Mouse (Mus musculus) lung, embryonic 16.5 days (tissue): ENCODE measurements at regions not wholly inside any gene's neighbourhood (a gene's known extent, or its start where the extent isn't known, plus 50 kb on each side); places are given as distances from the start of the nearest gene placed in this dataset.

Experiments
- ATAC-seq: fragments of 200-750 bp; cut with Nextera tagmentation; 2 replicates; pipeline ENCODE4 v1.8.0; 2017; ENCODE audit warnings: low read depth, mild to moderate bottlenecking, moderate library complexity
- H3K27ac ChIP-seq: fragments of 300-500 bp; sonication (generic); 2 replicates; pipeline ENCODE4 v1.5.1; 2014; ENCODE audit warnings: mild to moderate bottlenecking, control low read depth, low read length
- H3K27me3 ChIP-seq: fragments of 300-500 bp; sonication (generic); 2 replicates; pipeline ENCODE4 v1.6.1; 2014; ENCODE audit warnings: low read depth, low read length, mixed read lengths; ENCODE audit not compliant: control insufficient read depth, insufficient read depth
- H3K36me3 ChIP-seq: fragments of 300-500 bp; sonication (generic); 2 replicates; pipeline ENCODE4 v1.6.1; 2014; ENCODE audit warnings: low read length; ENCODE audit not compliant: control insufficient read depth, insufficient read depth
- H3K4me1 ChIP-seq: fragments of 300-500 bp; sonication (generic); replicated peaks from 2 replicates; pipeline ENCODE4 v1.6.1; 2014; ENCODE audit warnings: low read length, mixed read lengths; ENCODE audit not compliant: control insufficient read depth, insufficient read depth
- H3K4me2 ChIP-seq: fragments of 300-500 bp; sonication (generic); 2 replicates; pipeline ENCODE4 v1.6.1; 2014; ENCODE audit warnings: low read depth, low read length, control low read depth
- H3K4me3 ChIP-seq: fragments of 300-500 bp; sonication (generic); 2 replicates; pipeline ENCODE4 v1.5.1; 2014; ENCODE audit warnings: mild to moderate bottlenecking, low read length, control low read depth
- H3K9ac ChIP-seq: fragments of 300-500 bp; sonication (generic); 2 replicates; pipeline ENCODE4 v1.6.1; 2014; ENCODE audit warnings: low read length, control low read depth
- H3K9me3 ChIP-seq: fragments of 300-500 bp; sonication (generic); 2 replicates; pipeline ENCODE4 v1.6.1; 2016; ENCODE audit warnings: low read length; ENCODE audit not compliant: control insufficient read depth
- WGBS: fragments of 180-500 bp; shearing (Covaris S2); extraction: QIAGEN DNeasy Blood & Tissue Kit; methylation state at CpG from one replicate; pipeline ENCODE4 v1.1.7; 2014; 5-methylcytosine and 5-hydroxymethylcytosine counted together

DNA sequence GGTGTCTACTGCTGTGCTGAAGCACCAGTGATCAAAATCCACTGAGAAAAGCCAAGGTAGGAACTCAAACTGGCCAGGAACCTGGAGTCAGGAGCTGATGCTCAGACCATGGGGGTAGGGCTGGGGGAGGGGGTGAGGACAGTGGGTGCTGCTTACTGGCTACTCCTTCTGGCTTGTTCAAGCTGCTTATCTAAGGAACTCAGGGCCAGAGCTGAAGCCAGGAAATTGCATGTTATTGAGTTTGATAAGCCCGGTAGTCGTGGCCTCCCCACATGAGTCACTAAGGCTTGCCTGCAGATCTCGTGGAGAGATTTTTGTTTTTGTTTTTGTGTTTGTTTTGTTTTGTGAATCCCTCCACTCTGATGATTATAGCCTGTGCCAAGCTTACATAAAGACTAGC, 65.9 kb downstream of the Tmem215 start:
- Histone ChIP-seq H3K9me3 (no peaks in the 10 kb centered on the region), H3K27ac (no peak overlapping the region), H3K4me3 (no peak overlapping the region), H3K9ac (no peak overlapping the region), H3K4me2 (no peak overlapping the region), H3K36me3 (no peaks in the 10 kb centered on the region), H3K4me1 (no peaks in the 10 kb centered on the region), H3K27me3 (no peaks in the 10 kb centered on the region)
- no peak for ATAC-seq
- 53% methylated on average over 3 of the region's 3 CpGs for WGBS

DNA sequence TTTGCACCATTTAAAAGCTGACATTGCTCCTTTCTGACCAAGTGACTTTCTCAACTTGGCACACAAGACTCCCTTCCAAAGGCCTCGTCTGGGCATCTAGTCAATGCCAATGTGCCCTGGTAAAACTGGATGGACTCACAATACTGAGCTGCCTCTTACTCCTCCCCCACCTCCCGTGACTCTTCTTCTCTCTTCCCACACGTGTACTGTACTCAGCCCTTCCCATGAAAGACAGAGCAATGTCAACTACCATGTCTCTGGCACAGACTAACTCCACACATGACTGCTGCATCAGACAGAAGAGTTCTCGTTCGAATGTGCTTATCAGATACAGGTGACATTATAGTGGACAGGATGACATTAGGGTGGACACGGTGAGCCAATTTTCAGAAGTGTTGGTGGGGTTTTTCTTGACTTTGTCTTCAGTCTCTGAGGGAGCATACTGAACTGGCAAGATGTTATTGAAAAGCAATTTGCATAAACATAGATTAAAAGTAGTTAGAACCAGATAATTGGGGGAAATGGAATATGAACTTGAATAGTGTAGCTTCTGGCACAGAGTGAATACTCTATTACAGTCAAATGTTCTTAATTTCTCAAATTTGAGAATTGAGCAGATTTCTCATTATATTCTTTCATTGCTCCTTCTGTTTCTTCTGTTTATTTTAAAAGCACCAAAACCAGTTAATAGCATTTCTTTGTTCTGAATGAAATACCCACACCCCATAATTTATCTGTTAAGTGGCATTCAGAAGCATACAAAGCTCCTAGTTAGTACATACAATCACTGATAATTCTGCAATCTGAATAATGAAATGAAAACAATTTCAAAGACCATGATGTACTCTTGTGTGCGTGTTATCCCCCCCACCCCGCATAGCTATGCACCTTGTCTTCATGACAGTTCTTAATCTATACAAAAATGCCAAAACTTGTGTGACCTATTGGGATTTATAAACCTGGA, 71.4 kb downstream of the Tmem215 start:
- WGBS = 57% methylated on average over 8 of the region's 8 CpGs
- Histone ChIP-seq H3K9me3 (no peaks in the 10 kb centered on the region), H3K4me3 (no peak overlapping the region), H3K4me2 (no peak overlapping the region), H3K9ac (no peak overlapping the region), H3K4me1 (peaks cover 8% of the 10 kb centered on the region), H3K27me3 (no peaks in the 10 kb centered on the region), H3K36me3 (no peaks in the 10 kb centered on the region), H3K27ac (no peak overlapping the region)
- ATAC-seq = 0 out of 2 replicates have a peak, but pooled peaks have one; percentile 15

DNA sequence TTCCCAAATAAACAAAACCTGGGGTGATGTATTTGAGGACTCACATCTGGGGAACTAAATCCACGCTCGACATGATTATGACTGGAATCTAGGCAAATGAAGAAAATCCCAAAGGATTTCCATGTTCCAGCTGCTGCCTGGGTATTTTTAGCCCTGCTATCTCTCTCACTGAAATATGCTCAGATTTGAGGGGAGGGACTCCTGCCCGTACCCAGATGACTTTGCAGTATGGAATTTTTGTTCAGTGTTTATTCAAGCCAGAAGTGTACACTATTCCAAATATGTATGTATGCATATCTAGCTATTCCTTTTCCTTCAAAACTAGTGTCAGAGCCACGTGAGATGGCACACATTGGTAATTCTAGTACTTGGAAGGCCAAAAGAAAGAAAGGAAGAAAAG, 72.1 kb downstream of the Tmem215 start:
- Histone ChIP-seq H3K4me3 (no peak overlapping the region), H3K4me1 (peaks cover 8% of the 10 kb centered on the region), H3K4me2 (no peak overlapping the region), H3K9ac (no peak overlapping the region), H3K9me3 (no peaks in the 10 kb centered on the region), H3K36me3 (no peaks in the 10 kb centered on the region), H3K27me3 (no peaks in the 10 kb centered on the region), H3K27ac (no peak overlapping the region)
- WGBS = 17% methylated on average over 4 of the region's 4 CpGs
- ATAC-seq = peak; percentile 83

DNA sequence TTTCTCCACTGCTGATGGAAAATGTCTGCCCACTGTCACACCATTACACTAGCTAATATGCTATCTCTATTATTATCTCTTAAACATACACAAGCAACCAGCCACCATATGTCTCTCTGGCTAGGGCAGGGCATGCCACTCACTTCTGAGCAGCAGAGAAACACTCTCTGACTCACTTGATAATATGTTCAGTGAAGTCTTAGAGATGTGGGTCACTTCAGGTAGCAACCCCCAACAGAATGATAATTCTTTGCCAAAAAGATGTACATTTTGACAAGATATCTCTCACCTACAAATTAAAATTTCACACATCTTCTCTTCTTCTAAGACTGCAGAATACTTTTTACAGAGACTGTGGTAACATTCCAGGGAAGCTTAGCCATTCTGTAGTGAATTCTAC, 72.8 kb downstream of the Tmem215 start:
- H3K4me1 ChIP-seq = peaks cover 8% of the 10 kb centered on the region
- ATAC-seq = no peak

DNA sequence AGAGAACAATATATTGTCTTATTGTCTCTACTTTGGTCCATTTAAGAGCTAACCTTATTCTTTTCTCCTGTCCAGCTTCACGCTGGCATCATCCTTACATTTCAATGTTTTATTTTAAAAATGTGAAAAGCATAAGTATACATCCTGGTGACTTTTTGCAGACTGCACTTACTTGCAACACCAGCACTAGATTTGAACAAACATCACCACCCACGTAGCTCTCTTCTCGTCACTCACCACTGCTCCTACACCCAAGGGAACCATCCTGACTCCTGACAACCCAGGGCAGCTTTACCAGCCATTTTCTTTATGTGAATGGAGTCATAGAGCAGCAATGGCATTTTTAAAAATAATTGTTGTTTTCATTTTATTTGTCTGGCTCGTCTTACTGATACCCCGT, 73.7 kb downstream of the Tmem215 start:
- H3K27me3 ChIP-seq = no peaks in the 10 kb centered on the region
- no peak overlapping the region for H3K27ac ChIP-seq
- ATAC-seq = no peak
- H3K36me3 ChIP-seq = no peaks in the 10 kb centered on the region
- no peak overlapping the region for H3K4me3 ChIP-seq
- H3K4me2 ChIP-seq = no peak overlapping the region
- no peak overlapping the region for H3K9ac ChIP-seq
- peaks cover 8% of the 10 kb centered on the region for H3K4me1 ChIP-seq
- H3K9me3 ChIP-seq = no peaks in the 10 kb centered on the region
- 53% methylated on average over 5 of the region's 5 CpGs for WGBS

More for the DNA sequence above, 72.8 kb downstream of the Tmem215 start:
- Histone ChIP-seq H3K27ac (peak overlapping the region; percentile 22; the same call in 1 of the 2 replicates), H3K9ac (no peak overlapping the region), H3K36me3 (no peaks in the 10 kb centered on the region), H3K4me2 (no peak overlapping the region), H3K9me3 (no peaks in the 10 kb centered on the region), H3K27me3 (no peaks in the 10 kb centered on the region), H3K4me3 (no peak overlapping the region)

DNA sequence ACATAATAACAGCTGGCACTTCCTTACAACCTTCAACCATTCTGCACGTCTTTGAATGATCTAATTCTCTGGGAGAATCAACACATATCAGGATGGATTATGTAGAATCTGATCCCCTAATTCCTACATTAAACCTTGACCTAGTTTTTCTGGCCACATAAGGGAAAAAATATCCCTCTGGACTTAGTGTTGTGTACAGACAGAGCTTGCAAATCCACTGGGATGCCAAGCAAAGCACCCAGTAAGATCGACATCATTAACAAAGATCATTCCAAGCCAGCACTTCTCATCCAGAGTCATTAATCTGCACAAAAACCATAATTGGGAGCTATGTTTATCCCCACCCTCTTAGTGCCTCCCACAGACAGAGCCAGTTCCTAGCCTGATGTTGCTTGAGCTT, 87.8 kb downstream of the Tmem215 start:
- Histone ChIP-seq H3K9me3 (no peaks in the 10 kb centered on the region), H3K4me3 (no peak overlapping the region), H3K4me2 (no peak overlapping the region), H3K4me1 (no peaks in the 10 kb centered on the region), H3K36me3 (no peaks in the 10 kb centered on the region), H3K27me3 (no peaks in the 10 kb centered on the region), H3K27ac (no peak overlapping the region), H3K9ac (no peak overlapping the region)
- 47% methylated on average over 2 of the region's 2 CpGs for WGBS
- ATAC-seq = no peak

DNA sequence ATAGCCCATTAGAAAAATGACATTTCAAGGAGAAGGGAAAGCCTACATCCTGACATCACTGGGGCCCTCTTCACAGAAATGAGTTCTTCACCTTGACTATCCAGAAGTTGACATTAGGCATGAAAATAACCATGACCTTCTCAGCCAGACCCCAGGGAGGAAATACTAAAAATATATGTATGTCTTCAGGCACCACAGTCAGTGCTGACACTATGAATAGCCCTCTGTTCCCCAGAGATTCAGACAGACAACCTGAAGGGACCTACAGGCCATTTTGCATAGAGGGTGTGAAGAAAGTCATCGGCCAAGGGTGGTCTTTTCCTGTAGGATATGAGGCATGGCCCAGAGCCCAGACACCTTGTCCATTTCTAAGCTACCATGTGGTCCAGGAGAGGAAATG, 101.3 kb downstream of the Tmem215 start:
- Histone ChIP-seq H3K36me3 (no peaks in the 10 kb centered on the region), H3K4me1 (no peaks in the 10 kb centered on the region), H3K4me3 (no peak overlapping the region), H3K27ac (no peak overlapping the region), H3K9ac (no peak overlapping the region), H3K9me3 (no peaks in the 10 kb centered on the region), H3K4me2 (no peak overlapping the region), H3K27me3 (no peaks in the 10 kb centered on the region)
- no peak for ATAC-seq
- 79% methylated on average over 1 of the region's 1 CpGs for WGBS

DNA sequence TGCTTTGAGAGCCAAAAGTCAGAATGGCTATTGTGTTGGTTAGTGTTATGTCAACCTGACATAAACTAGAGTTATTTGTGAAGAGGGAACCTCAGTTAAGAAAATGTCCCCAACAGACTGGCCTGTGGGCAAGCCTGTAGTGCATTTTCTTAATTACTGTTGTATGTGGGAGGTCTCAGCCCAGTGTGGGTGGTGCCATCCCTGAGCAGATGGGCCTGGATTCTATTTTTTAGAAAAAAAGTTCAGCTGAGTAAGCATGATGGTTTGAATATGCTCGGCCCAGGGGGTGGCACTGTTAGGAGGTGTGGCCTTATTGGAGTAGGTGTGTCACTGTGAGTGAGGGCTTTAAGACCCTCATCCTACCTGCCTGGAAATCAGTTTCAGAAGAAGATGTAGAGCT, 104.0 kb downstream of the Tmem215 start:
- Histone ChIP-seq H3K36me3 (no peaks in the 10 kb centered on the region), H3K9ac (no peak overlapping the region), H3K27ac (no peak overlapping the region), H3K4me1 (no peaks in the 10 kb centered on the region), H3K4me3 (no peak overlapping the region), H3K27me3 (no peaks in the 10 kb centered on the region), H3K4me2 (no peak overlapping the region), H3K9me3 (no peaks in the 10 kb centered on the region)
- WGBS = 67% methylated on average over 1 of the region's 1 CpGs
- ATAC-seq = no peak

DNA sequence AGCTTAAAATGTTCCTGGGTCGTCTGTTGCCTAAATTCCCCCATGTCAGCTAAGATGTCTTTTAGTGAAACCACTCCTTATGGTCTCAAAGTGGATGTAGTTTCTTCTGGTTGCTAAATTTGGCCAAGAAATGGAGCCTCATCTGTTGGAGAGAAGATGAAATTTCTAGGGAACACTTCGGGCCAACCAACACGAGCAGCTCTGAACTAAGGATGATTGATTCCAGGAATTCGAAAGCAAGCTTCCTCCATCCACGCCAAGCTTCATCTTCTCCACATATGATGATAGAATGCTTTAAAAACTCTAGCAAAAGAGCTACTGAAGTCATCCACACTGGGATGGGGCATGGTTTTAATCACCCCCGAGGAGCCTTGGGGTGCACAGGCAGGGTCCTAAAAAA, 112.5 kb downstream of the Tmem215 start:
- Histone ChIP-seq H3K4me1 (no peaks in the 10 kb centered on the region), H3K4me2 (no peak overlapping the region), H3K27ac (no peak overlapping the region), H3K36me3 (no peaks in the 10 kb centered on the region), H3K9ac (no peak overlapping the region), H3K4me3 (no peak overlapping the region), H3K9me3 (no peaks in the 10 kb centered on the region), H3K27me3 (no peaks in the 10 kb centered on the region)
- WGBS = 71% methylated on average over 6 of the region's 6 CpGs
- no peak for ATAC-seq
